Mouse (Mus musculus) large intestine, adult 2 months (tissue): ENCODE results near the gene Acod1. TPM values are rescaled to one million over a fixed set of nuclear protein-coding genes. Genes with fewer than 3 reads are reported as not detected.

ENCODE experiments used
- DNase-seq: peaks from one replicate; pipeline ENCODE4 v3.0.0-alpha.2; 2012; ENCODE audit warnings: low read depth, low spot score
- WGBS: fragments of 180-500 bp; shearing (Covaris S2); methylation state at CpG from one replicate; pipeline ENCODE4 v1.1.7; 2018; 5-methylcytosine and 5-hydroxymethylcytosine counted together
- polyA plus RNA-seq: library from polyadenylated mRNA; depleted of rRNA; stranded (reverse); fragments of >200 nt; gene quantifications from 2 replicates; pipeline ENCODE4 v1.2.3, GENCODE M21; 2012

The Acod1 gene
- polyA plus RNA-seq, 1 experiment: 0.55 TPM

- WGBS: 1% methylated on average over 10 of the region's 10 CpGs
- no peak for DNase-seq
These were observed 24.0 kb downstream of the Acod1 start for GRCm38 (mm10) chr14:103070790-103071189.

GRCm38 (mm10) chr14:103071471-103071870 lies 24.7 kb downstream of the Acod1 start:
- no peak for DNase-seq
- WGBS: 86% methylated on average over 12 of the region's 12 CpGs

- WGBS: 88% methylated on average over 4 of the region's 4 CpGs
These were observed 26.0 kb downstream of the Acod1 start for GRCm38 (mm10) chr14:103072731-103073130.

GRCm38 (mm10) chr14:103073825-103074224 lies 27.0 kb downstream of the Acod1 start:
- no peak for DNase-seq
- WGBS: 96% methylated on average over 8 of the region's 8 CpGs

More at GRCm38 (mm10) chr14:103072731-103073130, 26.0 kb downstream of the Acod1 start:
- DNase-seq: no peak

- 93% methylated on average over 7 of the region's 7 CpGs for WGBS
- DNase-seq: no peak
These were observed 28.4 kb downstream of the Acod1 start for GRCm38 (mm10) chr14:103075166-103075565.

GRCm38 (mm10) chr14:103077272-103078005 lies 30.7 kb downstream of the Acod1 start:
- 87% methylated on average over 9 of the region's 9 CpGs for WGBS
- DNase-seq: no peak

GRCm38 (mm10) chr14:103078006-103078912 lies 31.5 kb downstream of the Acod1 start:
- DNase-seq: no peak
- WGBS: 85% methylated on average over 16 of the region's 16 CpGs

- DNase-seq: no peak
- 72% methylated on average over 9 of the region's 9 CpGs for WGBS
These were observed 32.6 kb downstream of the Acod1 start for GRCm38 (mm10) chr14:103079209-103079977.

- 67% methylated on average over 1 of the region's 1 CpGs for WGBS
- DNase-seq: no peak
These were observed 39.2 kb downstream of the Acod1 start for GRCm38 (mm10) chr14:103085840-103086533.

- WGBS: 80% methylated on average over 4 of the region's 4 CpGs
- DNase-seq: no peak
These were observed 40.0 kb downstream of the Acod1 start for GRCm38 (mm10) chr14:103086671-103087324.

- whole genome bisulfite sequencing: 50% methylated on average over 5 of the region's 5 CpGs
- no peak for DNase-seq
These were observed 41.1 kb downstream of the Acod1 start for GRCm38 (mm10) chr14:103087846-103088245.

- DNase-seq: no peak
- 71% methylated on average over 6 of the region's 6 CpGs for WGBS
These were observed 41.8 kb downstream of the Acod1 start for GRCm38 (mm10) chr14:103088624-103089023.

- 36% methylated on average over 3 of the region's 3 CpGs for WGBS
- no peak for DNase-seq
These were observed 46.5 kb downstream of the Acod1 start for GRCm38 (mm10) chr14:103093236-103093635.

- WGBS: 25% methylated on average over 4 of the region's 4 CpGs
- DNase-seq: no peak
These were observed 46.9 kb downstream of the Acod1 start for GRCm38 (mm10) chr14:103093670-103094069.

GRCm38 (mm10) chr14:103095036-103095435 lies 48.3 kb downstream of the Acod1 start:
- no peak for DNase-seq
- WGBS: 90% methylated on average over 8 of the region's 8 CpGs

GRCm38 (mm10) chr14:103095826-103096225 lies 49.0 kb downstream of the Acod1 start:
- WGBS: 92% methylated on average over 8 of the region's 8 CpGs
- DNase-seq: no peak

GRCm38 (mm10) chr14:103096621-103097020 lies 49.8 kb downstream of the Acod1 start:
- WGBS: 54% methylated on average over 6 of the region's 6 CpGs
- no peak for DNase-seq

- under 1% methylated on average over 2 of the region's 2 CpGs for WGBS
- DNase-seq: no peak
These were observed 51.4 kb downstream of the Acod1 start for GRCm38 (mm10) chr14:103098213-103098586.
